Mouse (Mus musculus): ENCODE data around the gene Gnptab.
"Not testable (repeated sequence)": the region's sequence is repeated elsewhere in the genome, so short reads cannot be mapped to it uniquely, and the experiment has no call there.

The Gnptab gene

GRCm38 (mm10) chr10:88379013-88379885 is at the start of gene Gnptab, which contains the start of gene Dram1:
Gene Gnptab, plus strand, starts transcription at chr10:88379132.
Gene Dram1, minus strand, starts transcription at chr10:88379080.
- peak; percentile 92 for DNase-seq

DNA sequence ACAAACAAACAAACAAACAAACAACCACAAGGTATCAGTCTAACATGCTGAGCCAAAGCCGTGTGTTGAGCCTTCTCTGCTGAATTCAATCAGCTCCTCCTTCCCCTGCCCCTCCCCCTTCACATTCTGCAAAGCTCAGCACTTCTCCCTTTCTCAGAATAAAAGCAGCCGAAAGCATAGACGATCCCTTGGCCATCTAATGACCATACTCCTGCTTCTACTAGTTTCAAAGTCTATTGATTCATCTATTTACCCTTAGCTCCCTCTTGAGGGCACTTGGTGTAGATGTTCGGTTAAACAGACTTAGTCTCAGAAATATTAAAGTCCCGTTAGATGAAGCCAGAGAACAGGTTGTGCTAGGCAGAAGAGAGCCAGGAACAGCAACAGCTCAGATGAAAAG is 48.2 kb upstream of the Gnptab start:
- no peak for DNase-seq

DNA sequence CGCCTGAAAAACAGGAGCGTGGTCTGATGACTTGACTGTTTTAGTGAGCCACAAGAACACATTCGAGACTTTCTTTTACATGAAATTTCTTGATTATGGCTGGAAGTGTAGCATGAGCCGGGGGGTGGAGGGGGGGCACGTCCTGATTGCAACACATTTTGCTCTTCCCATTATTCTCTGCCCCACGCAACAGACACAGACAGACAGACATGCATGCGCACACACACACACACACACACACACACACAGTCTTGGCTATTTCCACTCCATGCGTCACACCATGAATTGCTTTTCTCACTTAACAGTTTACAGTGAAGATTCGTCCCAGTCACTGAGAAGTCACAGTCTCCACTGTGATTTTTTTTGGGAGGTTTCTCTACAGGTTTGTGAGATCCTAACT is 38.3 kb upstream of the Gnptab start:
- no peak for DNase-seq

DNA sequence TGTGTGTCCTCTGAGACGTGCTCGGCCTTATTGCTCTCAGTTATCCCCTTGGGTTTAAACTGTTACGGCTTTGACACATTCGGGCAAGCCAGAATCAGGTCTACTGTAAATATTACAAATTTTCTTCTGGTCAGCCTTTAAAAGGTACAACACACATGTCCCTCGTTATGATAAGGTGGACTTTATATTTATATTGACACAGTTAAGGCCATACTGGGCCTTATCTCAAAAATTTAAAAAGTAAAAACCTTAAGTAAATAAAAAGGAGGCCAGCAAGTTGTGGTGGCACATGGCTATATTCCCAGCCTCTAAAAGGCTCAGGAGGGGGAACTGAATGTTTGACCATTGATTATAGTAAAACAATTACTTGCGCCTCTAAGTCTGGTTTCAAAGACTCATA is 37.6 kb upstream of the Gnptab start:
- DNase-seq: no peak

DNA sequence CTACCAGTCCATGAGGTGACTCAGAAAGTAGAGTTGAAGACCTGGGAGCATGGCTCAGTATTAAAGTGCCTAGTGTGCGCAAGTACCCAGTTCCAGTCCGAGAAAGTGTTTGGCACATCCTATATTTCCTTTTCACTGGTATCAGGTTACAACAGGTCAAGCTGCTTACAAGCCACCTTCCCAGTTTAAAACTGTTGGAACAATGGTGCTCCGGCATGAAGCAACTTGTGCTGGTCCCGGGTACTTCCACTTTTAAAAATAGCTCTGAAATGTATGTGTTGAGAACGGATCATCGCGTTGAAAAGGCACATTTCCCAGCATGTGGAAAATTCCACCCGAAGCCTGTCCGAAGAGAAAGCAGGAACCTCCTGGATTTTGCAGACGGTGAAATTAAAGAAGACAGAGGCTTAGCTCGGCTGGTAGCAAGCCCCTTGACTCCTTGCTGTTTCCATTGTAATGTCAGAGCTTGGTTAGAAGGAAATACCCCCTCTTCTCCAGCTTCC is 33.0 kb upstream of the Gnptab start:
- no peak for DNase-seq

DNA sequence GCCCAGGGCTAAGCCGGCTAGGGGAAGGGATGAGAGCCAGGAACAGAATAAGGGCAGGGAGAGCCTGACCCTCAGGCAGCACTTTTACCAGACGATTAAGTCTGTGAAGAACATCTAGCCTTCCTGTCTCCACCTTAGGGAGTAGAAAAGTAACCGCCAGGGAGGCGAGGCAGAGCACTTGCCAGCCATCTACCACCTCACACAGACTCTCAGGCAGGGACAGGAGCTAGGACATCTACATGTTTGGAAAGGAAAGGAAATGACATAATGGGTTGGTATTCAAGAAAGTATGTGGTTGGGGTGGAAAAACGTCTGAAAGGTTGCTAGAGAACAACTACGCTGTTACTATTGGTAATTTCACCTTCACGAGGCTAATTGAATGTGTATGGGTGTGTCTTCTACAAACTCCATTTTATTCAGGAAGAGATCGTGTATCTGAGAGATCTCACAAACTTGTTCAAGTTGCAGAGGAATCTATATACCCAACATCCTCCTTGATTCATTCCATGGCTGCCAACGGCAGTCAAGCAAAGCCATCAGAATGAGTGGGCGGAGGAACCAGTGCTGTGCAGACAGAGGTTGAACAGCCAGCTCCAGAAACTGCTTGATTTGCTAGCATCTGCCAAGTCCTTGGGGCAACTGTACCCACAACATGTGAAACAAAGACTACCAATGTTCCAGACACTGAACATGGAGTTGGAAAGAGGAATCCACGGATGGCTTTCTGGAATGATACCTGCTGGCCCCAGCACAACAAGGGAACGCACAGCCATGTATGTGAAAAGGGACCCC is 32.3 kb upstream of the Gnptab start:
- no peak for DNase-seq

DNA sequence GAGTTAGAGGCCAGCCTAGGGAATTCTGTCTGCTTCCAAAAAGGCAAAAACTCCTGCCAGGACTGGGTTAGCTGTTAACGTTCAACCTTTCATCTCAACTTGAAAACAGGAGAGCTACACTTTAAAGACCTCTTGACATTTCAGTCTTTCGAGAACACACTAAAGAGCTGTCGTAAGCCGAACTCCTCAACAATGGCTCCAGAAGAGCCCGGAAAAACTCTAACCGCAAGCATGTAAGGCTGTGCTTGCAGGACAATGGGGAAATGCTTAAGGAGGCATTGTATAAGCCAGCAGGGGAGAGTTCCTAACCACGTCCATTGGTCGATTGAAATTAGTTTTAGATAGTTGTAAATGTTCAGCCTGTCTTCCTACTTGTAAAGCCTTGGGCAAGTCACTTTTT is 29.1 kb upstream of the Gnptab start:
- DNase-seq: no peak

DNA sequence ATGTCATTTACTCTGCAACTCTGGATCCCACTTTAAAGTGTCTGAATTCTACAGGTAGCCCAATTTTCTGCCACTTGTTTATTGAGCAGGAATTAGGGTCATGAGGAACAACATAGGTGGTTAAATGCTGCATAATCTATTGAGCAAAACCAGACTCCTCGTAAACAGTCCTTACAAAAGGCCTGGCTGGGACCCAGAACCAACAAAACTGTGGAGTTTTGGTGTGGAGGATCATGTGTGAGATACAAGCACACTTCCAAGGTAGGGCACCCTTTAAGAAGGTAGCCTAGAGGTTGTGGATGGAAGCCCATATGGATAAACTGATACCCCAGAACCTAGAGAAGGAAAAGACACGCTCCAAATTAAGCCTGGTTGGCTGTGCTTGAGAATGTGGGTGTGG is 28.2 kb upstream of the Gnptab start:
- no peak for DNase-seq

DNA sequence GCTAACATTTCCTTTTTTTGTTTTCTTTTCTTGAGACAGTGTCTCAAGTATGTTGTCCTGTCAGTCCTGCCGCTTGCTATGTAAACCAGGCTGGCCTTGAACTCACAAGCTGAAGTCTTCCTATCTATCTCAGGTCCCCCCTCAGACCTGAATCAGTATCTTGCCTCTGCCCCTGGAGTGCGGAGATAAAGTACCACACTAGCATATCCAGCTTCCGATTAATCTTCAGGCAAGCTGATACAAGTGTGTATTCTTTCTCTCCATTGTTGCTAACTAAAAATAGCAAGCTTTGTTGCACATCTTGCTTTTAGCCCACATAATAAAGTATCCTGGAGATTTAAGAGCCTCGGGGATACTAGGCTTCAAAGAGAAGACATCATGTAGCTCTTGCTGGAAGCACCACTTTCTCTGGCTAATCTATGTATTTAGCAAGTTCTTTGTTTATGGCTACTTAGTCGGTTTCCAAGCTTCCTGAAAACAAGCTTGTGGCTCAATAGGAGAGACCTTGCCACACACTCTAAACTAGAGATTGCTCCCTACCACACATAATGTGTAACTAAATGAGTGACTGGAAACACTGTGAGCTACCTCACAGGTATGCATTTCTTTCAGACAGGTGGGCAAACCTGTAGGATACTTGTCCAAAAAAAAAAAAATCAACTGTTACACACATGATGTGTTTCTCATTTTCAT is 27.4 kb upstream of the Gnptab start:
- DNase-seq: no peak

GRCm38 (mm10) chr10:88352549-88352948 is 26.4 kb upstream of the Gnptab start:
- DNase-seq: no peak

DNA sequence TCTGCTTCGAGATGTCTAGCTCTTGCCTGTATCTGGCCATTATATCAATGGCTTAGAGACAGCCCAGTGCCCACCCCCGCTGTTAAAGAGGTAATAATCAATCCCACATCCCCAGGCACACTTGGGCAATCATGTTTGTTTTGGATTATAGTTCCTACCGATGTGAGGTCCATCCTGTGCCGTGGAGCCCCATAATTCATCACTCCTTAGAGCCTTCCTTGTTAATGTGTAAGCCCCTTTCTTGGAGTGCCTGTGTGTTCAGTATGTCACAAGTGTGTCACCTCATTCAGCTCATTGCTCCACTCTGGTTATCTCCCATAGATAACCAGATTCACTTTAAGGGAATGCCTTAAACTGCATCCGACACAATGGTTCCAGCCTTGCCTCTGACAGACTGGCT is 24.3 kb upstream of the Gnptab start:
- DNase-seq: no peak

DNA sequence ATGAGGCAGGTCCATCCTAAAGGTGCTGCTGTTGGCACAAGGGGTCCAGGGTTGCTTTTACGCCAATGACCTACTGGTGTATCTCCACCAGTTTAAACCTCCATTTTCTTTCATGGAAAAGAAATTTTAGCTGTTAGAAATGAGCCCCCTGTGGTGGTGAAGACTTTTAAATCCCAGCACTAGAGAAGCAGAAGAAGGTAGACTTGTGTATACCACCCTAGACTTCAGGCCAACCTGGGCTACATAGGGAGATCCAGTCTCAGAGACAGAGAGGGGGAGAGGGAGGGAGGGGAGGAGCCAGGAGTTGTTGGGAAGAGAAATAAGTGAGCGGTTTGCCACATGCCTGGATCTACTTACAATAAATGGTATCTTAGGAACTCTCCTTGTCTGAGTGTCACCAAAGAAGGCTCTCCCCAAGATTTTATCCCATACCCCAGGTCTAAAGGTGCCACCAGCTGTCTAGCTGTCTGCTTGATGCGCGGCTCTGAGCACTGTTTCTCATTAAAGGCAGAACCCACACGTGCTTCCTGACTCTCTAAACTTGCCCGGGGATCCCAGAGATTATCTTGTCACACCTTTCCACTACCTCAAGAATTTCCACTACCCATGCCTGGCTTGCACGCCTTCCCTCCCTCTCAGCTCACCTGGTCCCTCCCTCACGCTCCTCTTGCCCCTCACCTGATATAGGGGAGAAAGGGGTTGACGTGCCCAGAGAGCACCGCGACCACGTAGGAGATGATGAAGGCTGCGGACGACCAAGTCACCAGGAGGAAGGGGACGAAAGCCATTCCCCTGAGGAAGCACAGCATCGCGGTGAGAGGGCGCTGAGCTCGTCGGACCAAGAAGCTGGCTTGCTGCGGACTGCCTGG is 22.6 kb upstream of the Gnptab start:
- no peak for DNase-seq

GRCm38 (mm10) chr10:88356983-88357559 is 21.9 kb upstream of the Gnptab start:
- DNase-seq: peak; percentile 67

DNA sequence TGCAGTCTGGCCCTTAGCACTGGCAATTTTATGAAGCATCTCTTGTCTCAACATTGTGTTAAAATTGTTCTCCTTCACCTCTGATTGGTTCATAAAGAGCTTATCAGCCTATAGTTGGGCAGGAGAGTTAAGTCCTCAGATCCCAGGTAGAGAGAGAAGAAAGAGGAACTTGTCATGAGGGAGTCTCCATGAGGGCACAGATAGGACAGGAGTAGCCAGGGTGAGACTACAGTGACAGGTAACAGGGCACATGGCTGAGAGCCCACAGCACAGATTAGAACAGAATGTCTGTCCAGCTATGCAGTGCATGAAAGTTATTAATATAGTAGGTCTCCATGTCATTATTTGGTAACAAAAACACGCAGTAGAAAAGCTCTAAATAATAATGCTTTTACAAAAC is 16.7 kb upstream of the Gnptab start:
- no peak for DNase-seq

GRCm38 (mm10) chr10:88364221-88364620 is 14.7 kb upstream of the Gnptab start:
- DNase-seq: no peak

- no peak for DNase-seq
These were observed 9.7 kb upstream of the Gnptab start for GRCm38 (mm10) chr10:88369233-88369632.

GRCm38 (mm10) chr10:88371793-88372192 is 7.1 kb upstream of the Gnptab start:
- peak; percentile 54 for DNase-seq

DNA sequence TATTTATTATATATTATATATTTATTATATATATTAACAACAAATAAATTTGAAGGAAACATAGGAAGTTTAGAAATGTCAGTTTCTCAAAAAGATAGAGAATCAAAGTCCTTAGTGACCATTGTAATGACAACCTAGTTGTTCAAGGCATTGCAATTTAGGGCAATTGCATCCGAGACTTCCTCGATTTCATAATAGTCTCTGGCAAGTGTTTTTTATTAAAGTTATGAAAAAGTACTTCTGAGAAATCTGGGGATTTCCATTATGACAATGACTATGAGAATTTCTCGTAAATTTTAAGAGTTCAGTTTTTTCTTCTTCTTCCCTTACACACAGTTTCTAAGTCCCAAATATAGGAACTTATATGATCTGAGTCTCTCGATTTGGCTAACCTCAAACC is 6.5 kb upstream of the Gnptab start:
- no peak for DNase-seq

DNA sequence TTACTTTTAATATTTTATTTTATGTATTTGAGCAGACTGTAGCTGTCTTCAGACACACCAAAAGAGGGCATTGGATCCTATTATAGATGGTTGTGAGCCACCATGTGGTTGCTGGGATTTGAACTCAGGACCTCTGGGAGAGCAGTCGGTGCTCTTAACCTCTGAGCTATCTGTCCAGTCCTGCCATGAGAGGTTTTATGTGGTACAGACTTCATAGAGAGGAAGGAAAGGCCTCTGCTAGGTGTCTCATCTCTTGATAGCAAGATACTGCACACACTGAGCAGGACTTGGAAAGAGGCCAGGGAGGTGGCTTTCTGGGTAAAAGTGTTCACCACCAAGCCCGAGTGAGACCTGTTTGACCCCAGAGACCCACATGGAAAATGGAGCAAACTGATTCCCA is 6.0 kb upstream of the Gnptab start:
- not testable (repeated sequence) for DNase-seq

- no peak for DNase-seq
These were observed 3.9 kb upstream of the Gnptab start for GRCm38 (mm10) chr10:88374984-88375383.

- peak; percentile 89 for DNase-seq
These were observed 2.2 kb upstream of the Gnptab start for GRCm38 (mm10) chr10:88376770-88377169.

- no peak for DNase-seq
These were observed 1.3 kb upstream of the Gnptab start for GRCm38 (mm10) chr10:88377666-88378065.

All from thymus, postnatal 14 days (tissue).